Mouse (Mus musculus) kidney, postnatal 4 days (tissue): ENCODE results near the gene Lipn.

Experiments used
- DNase-seq, 2 experiments: peaks; one replicate each; pipeline ENCODE4 v3.0.0; 2021; ENCODE audit warnings: mixed read lengths in 2 of 2

Lipn gene

GRCm38 (mm10) chr19:34066779-34067472, at the start of gene Lipn:
TSS of gene Lipn (plus strand) at chr19:34067358.
- DNase-seq: no peak

DNA sequence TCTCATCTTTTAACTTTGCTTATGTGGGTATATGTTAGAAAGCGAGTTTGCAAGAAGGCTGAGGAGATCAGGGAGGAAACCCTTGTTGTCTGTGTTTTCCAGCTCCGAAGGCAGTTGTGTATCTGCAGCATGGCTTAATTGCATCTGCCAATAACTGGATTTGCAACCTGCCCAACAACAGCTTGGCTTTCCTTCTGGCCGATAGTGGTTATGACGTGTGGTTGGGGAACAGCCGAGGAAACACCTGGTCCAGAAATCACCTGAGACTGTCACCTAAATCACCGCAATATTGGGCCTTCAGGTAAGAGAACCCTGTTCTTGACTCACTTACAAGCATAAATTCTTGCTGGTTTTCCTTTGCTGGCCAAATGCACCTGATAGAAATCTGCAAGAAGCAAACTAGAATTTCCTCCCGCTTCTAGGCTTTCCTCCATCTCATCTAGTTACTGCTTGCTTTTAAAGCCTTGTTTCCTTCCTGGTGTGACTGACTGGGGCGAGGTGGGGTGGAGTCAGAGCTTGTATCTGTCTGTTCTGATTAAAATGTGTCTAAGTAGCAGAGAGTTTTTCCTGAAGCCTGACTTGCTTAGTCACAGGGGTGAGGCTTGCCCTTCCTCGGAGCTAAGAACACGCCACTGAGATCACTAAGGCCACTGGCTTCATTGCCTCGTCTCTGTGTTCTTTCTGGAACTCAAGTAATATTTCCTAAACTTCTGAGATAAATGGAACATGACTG, 45.6 kb upstream of the Lipn start:
- DNase-seq: no peak

DNA sequence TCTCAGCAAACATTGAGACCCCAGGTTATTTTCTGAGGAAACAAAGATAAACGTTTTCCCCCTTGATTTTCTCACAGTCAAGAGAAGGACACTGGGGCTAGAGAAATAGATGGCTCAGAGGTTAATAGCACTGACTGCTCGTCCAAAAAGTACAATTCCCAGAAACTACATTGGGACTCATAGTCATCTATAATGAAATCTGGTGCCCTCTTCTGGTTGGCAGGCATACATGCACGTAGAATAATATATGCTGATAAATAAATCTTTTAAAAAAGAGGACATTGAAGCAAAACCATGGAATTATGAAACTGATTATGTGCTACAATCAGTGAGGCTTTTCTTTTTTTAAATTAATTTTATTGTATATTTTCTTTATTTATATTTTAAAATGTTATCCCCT, 44.4 kb upstream of the Lipn start:
- DNase-seq: no peak

GRCm38 (mm10) chr19:34039731-34040130, 27.4 kb upstream of the Lipn start:
- no peak for DNase-seq

DNA sequence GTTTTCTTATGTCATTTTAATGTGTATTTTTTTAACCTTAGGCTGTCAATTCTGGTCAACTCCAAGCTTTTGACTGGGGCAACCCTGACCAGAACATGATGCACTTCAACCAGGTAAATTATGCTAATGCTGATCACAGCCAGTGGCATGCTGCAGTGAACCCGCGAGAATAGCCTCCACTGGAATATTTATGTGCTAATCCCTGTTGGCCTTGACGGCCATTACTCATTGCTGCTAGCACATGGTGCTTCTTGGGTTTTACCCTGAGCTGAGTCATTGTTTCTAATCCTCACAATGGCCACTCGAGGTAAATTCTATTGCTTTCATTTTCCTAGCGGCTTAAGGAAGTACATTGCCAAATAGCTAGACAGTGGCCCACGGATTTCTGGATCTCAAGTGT, 24.1 kb upstream of the Lipn start:
- DNase-seq: no peak

DNA sequence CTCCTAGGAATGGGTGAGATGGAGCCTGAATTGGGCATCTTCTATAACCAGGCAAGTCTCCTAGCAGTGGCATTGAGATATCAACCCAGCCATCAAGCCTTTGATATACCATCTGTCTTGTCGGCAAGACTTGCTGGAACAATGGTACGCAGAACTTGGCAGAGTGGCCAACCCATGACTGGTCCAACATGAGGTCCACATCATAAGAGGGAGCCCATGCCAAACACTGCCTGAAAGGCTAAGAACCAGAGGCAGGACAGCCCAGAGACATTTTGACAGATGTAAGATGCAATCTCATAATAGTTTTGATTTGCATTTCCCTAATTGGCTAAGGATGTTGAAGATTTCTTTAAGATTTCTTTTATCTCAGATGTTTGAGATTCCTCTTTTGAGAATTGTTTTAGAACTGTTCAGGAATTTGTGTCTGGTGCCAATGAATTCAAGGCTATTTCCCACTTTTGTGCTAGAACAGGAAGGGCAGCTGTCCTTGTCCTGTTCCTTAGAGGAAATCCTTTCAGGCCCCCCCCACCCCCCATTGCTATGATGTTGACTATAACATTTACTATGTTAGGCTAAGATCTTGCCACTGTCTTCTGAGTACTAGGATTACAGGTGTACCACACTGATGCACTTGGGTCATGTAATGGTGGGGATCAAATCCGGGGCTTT, 17.7 kb upstream of the Lipn start:
- no peak for DNase-seq

- DNase-seq: no peak
Observed at GRCm38 (mm10) chr19:34051502-34051901, 15.7 kb upstream of the Lipn start.

DNA sequence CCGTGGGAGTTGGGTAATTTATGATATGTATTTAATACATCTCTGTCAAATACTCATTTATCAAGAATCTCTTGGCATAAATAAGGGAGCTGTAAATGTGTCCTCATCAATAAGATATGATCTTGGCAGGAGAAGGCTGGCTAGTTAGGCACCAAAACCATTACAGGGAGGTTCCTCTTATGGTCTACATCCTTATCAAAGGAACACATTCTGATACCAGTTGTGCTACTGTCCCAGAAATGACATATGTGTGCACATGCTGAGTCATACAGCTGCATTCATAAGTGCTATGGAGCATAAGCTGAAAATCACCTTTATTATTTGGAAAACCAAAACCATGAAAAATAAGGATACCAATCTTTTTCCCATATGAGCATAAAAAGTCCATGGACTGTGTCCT, 3.6 kb upstream of the Lipn start:
- DNase-seq: no peak

DNA sequence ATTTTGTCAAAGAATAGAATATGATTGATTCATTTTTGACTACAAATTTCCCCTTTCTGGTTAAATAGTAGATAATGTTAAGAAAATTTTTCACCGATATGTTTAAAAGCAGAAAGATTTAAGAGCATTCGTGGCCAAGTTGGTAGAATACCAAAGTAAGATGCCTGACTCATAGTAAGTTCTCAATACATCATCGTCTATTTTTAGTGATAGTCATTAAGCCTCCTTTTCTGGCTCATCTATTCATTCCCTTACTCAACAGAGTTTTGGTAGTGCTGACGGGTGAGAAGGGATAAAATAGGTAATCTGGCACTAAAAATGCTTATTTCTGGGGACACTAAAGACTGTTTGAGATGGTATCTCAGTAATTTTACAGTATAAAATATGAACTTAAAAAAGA, 3.1 kb upstream of the Lipn start:
- no peak for DNase-seq

DNA sequence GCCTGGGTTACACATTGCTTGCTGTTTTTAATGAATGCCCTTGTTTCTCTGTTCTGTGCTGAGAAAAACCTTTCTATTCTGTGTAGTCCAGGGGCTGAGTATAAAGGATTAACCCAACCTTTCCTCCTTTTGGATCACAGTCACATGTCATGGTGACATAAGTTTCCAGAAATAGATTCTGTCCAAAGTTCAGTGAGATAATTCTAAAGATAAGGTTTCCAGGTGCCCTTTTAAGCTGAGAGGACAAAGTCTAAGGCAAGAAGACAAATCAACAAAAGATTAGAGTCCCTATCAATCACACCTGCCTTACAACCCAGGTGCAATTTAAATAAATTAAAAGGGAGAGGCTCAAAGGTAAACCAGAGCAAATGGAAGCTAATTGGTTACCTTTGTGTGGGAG, 7.1 kb downstream of the Lipn start:
- DNase-seq: no peak

- DNase-seq: no peak
Observed at GRCm38 (mm10) chr19:34078130-34078529, 11.0 kb downstream of the Lipn start.

- no peak for DNase-seq
Observed at GRCm38 (mm10) chr19:34089011-34089680, 22.0 kb downstream of the Lipn start.

DNA sequence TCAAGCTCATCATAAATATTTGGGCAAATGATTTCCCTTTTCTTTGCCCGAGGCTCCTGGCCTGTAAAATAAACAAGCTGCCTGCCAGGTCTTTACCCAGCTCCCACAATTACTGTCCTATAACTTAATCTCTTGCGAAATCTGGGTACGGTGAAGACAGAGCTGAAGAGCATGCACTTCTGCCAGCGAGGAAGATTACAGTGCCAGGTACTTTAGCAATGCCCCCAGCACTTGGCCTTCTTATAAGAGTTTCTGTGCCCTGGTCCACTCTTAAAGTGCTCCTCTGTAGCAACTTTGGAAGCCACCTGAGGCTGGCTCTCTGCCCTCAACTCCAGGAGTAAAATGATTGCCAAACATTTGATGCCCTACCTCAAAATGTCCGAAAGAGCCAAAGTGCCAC, 28.2 kb downstream of the Lipn start:
- DNase-seq: no peak

- DNase-seq: no peak
Observed at GRCm38 (mm10) chr19:34096228-34096627, 29.1 kb downstream of the Lipn start.

DNA sequence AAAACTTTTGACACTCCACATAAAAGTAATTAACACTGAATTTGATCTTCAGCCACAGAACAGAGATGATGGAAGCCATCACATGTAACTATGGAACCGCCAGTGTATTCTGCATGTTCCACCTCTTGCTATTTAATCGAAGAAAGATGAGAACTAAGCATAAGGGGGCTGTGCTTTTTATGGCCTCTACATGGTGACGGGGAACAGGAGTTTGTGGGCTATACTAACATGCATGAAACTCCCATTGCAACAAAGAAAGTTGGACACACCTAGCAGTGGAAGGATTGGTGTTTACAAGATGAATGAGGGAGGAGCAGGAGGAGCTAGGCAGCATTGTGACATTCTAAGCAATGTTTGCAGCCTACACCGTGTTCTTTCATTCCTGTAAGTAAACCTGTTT, 33.5 kb downstream of the Lipn start, which contains the start of gene Lipm:
TSS of gene Lipm (plus strand) at position 301 of the 400 bp plus-strand sequence.
- DNase-seq: no peak

- DNase-seq: no peak
Observed at GRCm38 (mm10) chr19:34101888-34102287, 34.7 kb downstream of the Lipn start.

- no peak for DNase-seq
Observed at GRCm38 (mm10) chr19:34104841-34105240, 37.7 kb downstream of the Lipn start.

DNA sequence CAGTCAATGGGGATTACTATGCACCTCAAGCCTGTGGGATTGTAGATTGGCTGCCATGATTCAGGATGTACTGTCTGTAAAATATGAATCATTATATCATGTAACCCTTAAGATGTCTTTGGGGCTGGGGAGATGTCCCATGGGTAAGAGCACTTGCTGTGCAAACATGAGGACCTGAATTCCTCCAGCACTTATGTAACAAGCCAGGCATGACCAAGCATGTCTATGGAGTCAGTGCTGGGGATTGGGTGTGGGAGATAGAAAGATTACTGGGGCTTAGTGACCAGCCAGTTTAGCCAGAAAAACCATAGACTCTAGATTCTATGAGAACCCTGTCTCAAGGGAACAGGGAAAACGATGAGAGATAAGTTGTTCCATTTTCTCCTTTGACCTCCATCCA, 51.9 kb downstream of the Lipn start:
- DNase-seq: no peak

- DNase-seq: no peak
Observed at GRCm38 (mm10) chr19:34119653-34120052, 52.5 kb downstream of the Lipn start.

DNA sequence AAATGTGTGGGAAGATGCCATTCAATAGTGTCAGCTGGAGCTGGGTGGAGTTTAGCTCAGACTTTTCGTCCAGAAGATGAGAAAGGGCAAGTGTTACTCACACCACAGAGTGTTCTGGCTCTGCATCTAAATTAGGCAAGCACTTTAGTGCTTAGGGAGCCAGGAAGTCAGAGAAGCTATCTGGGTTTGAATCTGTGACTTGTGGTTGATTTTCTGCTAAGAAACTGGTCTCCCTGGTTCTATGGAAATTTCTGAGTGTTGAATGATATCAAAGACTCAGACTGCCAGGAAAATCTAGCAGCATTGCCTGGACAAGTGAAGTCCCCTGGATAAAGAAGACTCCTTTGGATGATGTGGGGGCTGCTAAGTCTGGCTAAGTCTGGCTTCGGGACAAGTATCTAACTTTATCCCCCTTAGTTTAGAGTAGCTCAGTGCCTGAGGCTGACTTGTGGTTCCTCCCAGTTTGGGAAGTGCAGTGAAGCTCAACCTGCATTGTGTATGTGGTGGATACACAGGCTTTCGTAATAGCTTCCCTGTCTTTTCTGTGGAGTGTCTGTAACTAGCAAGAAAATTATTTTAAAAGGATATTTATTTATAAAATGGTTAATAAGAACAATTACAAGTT, 53.1 kb downstream of the Lipn start:
- DNase-seq: no peak
